Mouse (Mus musculus) forebrain, embryonic 16.5 days (tissue): Measurements from ENCODE around the gene Ssna1. TPM values are rescaled to one million over a fixed set of nuclear protein-coding genes. Genes with fewer than 3 reads are reported as not detected.

Experiments used
- ATAC-seq: fragments of 200-750 bp; cut with Nextera tagmentation; 2 replicates; pipeline ENCODE4 v1.8.0; 2017; ENCODE audit warnings: mild to moderate bottlenecking, moderate library complexity
- H3K27ac ChIP-seq: fragments of 300-500 bp; sonication (generic); 2 replicates; pipeline ENCODE4 v1.5.1; 2014; ENCODE audit warnings: low read length, control low read depth
- H3K27me3 ChIP-seq: fragments of 300-500 bp; sonication (generic); replicated peaks from 2 replicates; pipeline ENCODE4 v1.6.1; 2014; ENCODE audit warnings: low read length; ENCODE audit not compliant: control insufficient read depth, insufficient read depth
- H3K36me3 ChIP-seq: fragments of 300-500 bp; sonication (generic); 2 replicates; pipeline ENCODE4 v1.6.1; 2014; ENCODE audit not compliant: control insufficient read depth, insufficient read depth
- H3K4me1 ChIP-seq: fragments of 300-500 bp; sonication (generic); replicated peaks from 2 replicates; pipeline ENCODE4 v1.6.1; 2014; ENCODE audit warnings: low read length; ENCODE audit not compliant: control insufficient read depth, insufficient read depth
- H3K4me2 ChIP-seq: fragments of 300-500 bp; sonication (generic); 2 replicates; pipeline ENCODE4 v1.6.1; 2014; ENCODE audit warnings: mild to moderate bottlenecking, low read length, control low read depth
- H3K4me3 ChIP-seq: fragments of 300-500 bp; sonication (generic); replicated peaks from 2 replicates; pipeline ENCODE4 v1.5.1; 2014; ENCODE audit warnings: mild to moderate bottlenecking, low read length, control low read depth
- H3K9ac ChIP-seq: fragments of 300-500 bp; sonication (generic); replicated peaks from 2 replicates; pipeline ENCODE4 v1.6.1; 2014; ENCODE audit warnings: low read depth, low read length, control low read depth
- H3K9me3 ChIP-seq: fragments of 300-500 bp; sonication (generic); 2 replicates; pipeline ENCODE4 v1.6.1; 2016; ENCODE audit warnings: low read length; ENCODE audit not compliant: control insufficient read depth
- WGBS: fragments of 180-500 bp; shearing (Covaris S2); extraction: QIAGEN DNeasy Blood & Tissue Kit; methylation state at CpG from one replicate; pipeline ENCODE4 v1.1.7; 2014; 5-methylcytosine and 5-hydroxymethylcytosine counted together
- polyA plus RNA-seq: library from polyadenylated mRNA; unstranded; fragments of >200 nt; fragmentation: Nextera tagmentation; extraction: Ambion mirVana; gene quantifications from 2 replicates; pipeline ENCODE4 v1.2.1, GENCODE M21; 2015

Ssna1 gene
- polyA plus RNA-seq, 1 experiment from 2014 or later: 204 TPM

GRCm38 (mm10) chr2:25240723-25241437 lies 31.4 kb downstream of the Ssna1 start:
- under 1% methylated on average over 29 of the region's 29 CpGs for WGBS

GRCm38 (mm10) chr2:25240310-25240709 lies 31.9 kb downstream of the Ssna1 start:
- H3K36me3 ChIP-seq: no peaks in the 10 kb centered on the region
- peak overlapping the region; percentile 67 for H3K4me2 ChIP-seq
- peak overlapping the region; percentile 73; the same call in 1 of the 2 replicates for H3K27ac ChIP-seq
- no peak overlapping the region; the same call in 1 of the 2 replicates for H3K9ac ChIP-seq
- ATAC-seq: peak; percentile 11
- peaks cover 30% of the 10 kb centered on the region for H3K4me1 ChIP-seq
- H3K9me3 ChIP-seq: no peaks in the 10 kb centered on the region
- peak overlapping the region; percentile 71 for H3K4me3 ChIP-seq
- H3K27me3 ChIP-seq: no peaks in the 10 kb centered on the region
- 49% methylated on average over 8 of the region's 8 CpGs for WGBS

More at GRCm38 (mm10) chr2:25240723-25241437, 31.4 kb downstream of the Ssna1 start:
- peaks cover 30% of the 10 kb centered on the region for H3K4me1 ChIP-seq
- H3K9me3 ChIP-seq: no peaks in the 10 kb centered on the region
- H3K36me3 ChIP-seq: no peaks in the 10 kb centered on the region
- peak overlapping the region; percentile 73 for H3K9ac ChIP-seq
- H3K4me3 ChIP-seq: peak overlapping the region; percentile 71
- H3K27ac ChIP-seq: peak overlapping the region; percentile 73
- ATAC-seq: peak; percentile 86
- H3K27me3 ChIP-seq: no peaks in the 10 kb centered on the region
- peak overlapping the region; percentile 67 for H3K4me2 ChIP-seq

- no peaks in the 10 kb centered on the region for H3K9me3 ChIP-seq
- peaks cover 30% of the 10 kb centered on the region for H3K4me1 ChIP-seq
- no peaks in the 10 kb centered on the region for H3K27me3 ChIP-seq
- H3K27ac ChIP-seq: no peak overlapping the region
- H3K4me3 ChIP-seq: no peak overlapping the region
- no peak overlapping the region for H3K4me2 ChIP-seq
- ATAC-seq: no peak
- H3K9ac ChIP-seq: no peak overlapping the region
- H3K36me3 ChIP-seq: no peaks in the 10 kb centered on the region
- 89% methylated on average over 3 of the region's 3 CpGs for WGBS
Measured at GRCm38 (mm10) chr2:25239766-25240165, 32.5 kb downstream of the Ssna1 start.

- Histone ChIP-seq H3K27ac (no peak overlapping the region), H3K9me3 (no peaks in the 10 kb centered on the region), H3K4me1 (peaks cover 23% of the 10 kb centered on the region), H3K36me3 (no peaks in the 10 kb centered on the region), H3K4me2 (no peak overlapping the region), H3K4me3 (no peak overlapping the region), H3K27me3 (peaks cover 2% of the 10 kb centered on the region; the same call in 1 of the 2 replicates), H3K9ac (no peak overlapping the region)
- ATAC-seq: no peak
Measured at GRCm38 (mm10) chr2:25238106-25238505, 34.1 kb downstream of the Ssna1 start.

GRCm38 (mm10) chr2:25237522-25237921 lies 34.7 kb downstream of the Ssna1 start:
- ATAC-seq: no peak
- Histone ChIP-seq H3K4me2 (no peak overlapping the region), H3K9ac (no peak overlapping the region), H3K27me3 (peaks cover 2% of the 10 kb centered on the region; the same call in 1 of the 2 replicates), H3K9me3 (no peaks in the 10 kb centered on the region), H3K27ac (no peak overlapping the region), H3K36me3 (no peaks in the 10 kb centered on the region), H3K4me3 (no peak overlapping the region), H3K4me1 (peaks cover 17% of the 10 kb centered on the region)
- 74% methylated on average over 4 of the region's 4 CpGs for WGBS

GRCm38 (mm10) chr2:25236614-25237013 lies 35.6 kb downstream of the Ssna1 start, which contains the start of gene Rnf224:
Gene Rnf224 (minus strand): TSS chr2:25236787.
- 44% methylated on average over 8 of the region's 8 CpGs for WGBS
- Histone ChIP-seq H3K9me3 (no peaks in the 10 kb centered on the region), H3K36me3 (no peaks in the 10 kb centered on the region)

GRCm38 (mm10) chr2:25234551-25235220 lies 37.6 kb downstream of the Ssna1 start:
- Histone ChIP-seq H3K27me3 (peaks cover 2% of the 10 kb centered on the region; the same call in 1 of the 2 replicates), H3K36me3 (no peaks in the 10 kb centered on the region), H3K4me2 (no peak overlapping the region), H3K27ac (no peak overlapping the region), H3K4me1 (no peaks in the 10 kb centered on the region), H3K9me3 (no peaks in the 10 kb centered on the region), H3K4me3 (no peak overlapping the region), H3K9ac (no peak overlapping the region)
- ATAC-seq: no peak
- WGBS: 78% methylated on average over 5 of the region's 5 CpGs

More at GRCm38 (mm10) chr2:25236614-25237013, 35.6 kb downstream of the Ssna1 start, which contains the start of gene Rnf224:
- H3K27me3 ChIP-seq: peaks cover 2% of the 10 kb centered on the region; the same call in 1 of the 2 replicates
- H3K4me3 ChIP-seq: no peak within 1 kb of the TSS
- no peak within 1 kb of the TSS for H3K4me2 ChIP-seq
- no peak for ATAC-seq
- no peak within 1 kb of the TSS for H3K9ac ChIP-seq
- H3K27ac ChIP-seq: no peak within 1 kb of the TSS
- H3K4me1 ChIP-seq: peaks cover 15% of the 10 kb centered on the region

GRCm38 (mm10) chr2:25234050-25234449 lies 38.2 kb downstream of the Ssna1 start, which contains the start of gene Slc34a3:
Gene Slc34a3 (minus strand): TSS chr2:25234364.
- H3K9ac ChIP-seq: no peak within 1 kb of the TSS
- H3K4me3 ChIP-seq: no peak within 1 kb of the TSS
- ATAC-seq: no peak
- H3K4me1 ChIP-seq: no peaks in the 10 kb centered on the region
- H3K27me3 ChIP-seq: peaks cover 2% of the 10 kb centered on the region; the same call in 1 of the 2 replicates
- H3K27ac ChIP-seq: no peak within 1 kb of the TSS
- WGBS: 92% methylated on average over 3 of the region's 3 CpGs
- no peak within 1 kb of the TSS for H3K4me2 ChIP-seq
- H3K9me3 ChIP-seq: no peaks in the 10 kb centered on the region
- H3K36me3 ChIP-seq: no peaks in the 10 kb centered on the region

- Histone ChIP-seq H3K9ac (no peak overlapping the region), H3K9me3 (no peaks in the 10 kb centered on the region), H3K27ac (no peak overlapping the region), H3K36me3 (no peaks in the 10 kb centered on the region), H3K4me2 (no peak overlapping the region), H3K4me3 (no peak overlapping the region), H3K4me1 (0 out of 2 replicates have a peak, but pooled peaks cover 3% of the 10 kb centered on the region), H3K27me3 (peaks cover 2% of the 10 kb centered on the region; the same call in 1 of the 2 replicates)
- 76% methylated on average over 4 of the region's 4 CpGs for WGBS
- ATAC-seq: no peak
Measured at GRCm38 (mm10) chr2:25233421-25233820, 38.8 kb downstream of the Ssna1 start.
